15 mouse cellular contexts compared by ENCODE assay signal in the genomic region with DNA sequence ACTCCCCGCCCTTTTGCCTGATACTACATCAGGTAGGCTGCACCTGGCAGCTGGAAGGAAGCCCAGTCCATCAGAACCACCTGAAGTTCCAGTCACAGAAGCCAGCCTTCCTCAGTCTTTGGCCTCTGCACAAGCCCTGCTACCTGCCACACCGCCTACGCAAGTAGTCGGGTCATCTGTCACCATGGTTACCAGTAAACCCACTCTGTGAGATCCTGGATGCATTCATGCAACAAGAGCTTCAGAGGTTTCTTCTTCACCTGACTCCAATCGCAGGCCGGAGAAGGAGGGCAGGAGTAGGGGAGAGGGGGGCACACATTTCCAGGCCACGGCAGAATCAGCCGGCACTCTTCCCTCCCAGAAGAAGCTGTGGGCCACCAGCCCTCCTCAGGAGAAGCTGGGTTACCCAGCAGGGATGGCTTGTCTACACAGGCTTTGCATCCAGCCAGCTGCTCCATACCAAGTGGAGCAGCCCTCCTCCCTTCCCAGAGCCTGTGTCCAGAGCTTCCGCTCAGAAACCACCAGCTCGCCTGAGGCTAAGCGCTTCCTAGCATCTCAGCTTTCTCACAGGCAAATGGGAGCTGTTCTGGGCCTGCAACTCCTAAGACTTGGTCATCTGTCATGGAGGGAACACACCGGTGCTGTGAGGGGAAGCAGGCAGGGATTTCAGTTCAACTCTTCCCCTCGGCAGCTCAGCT. TPM values are rescaled to one million over a fixed set of nuclear protein-coding genes. Genes with fewer than 3 reads are reported as not detected.
A peak's percentile ranks its signal among the peaks of the same experiment; 100 is the strongest.
DNase-seq lines count a peak whose midpoint lies in the region; ATAC-seq and TF ChIP-seq lines count a peak whose summit lies in the region.
"Had no signal": no experiment of that assay in that cellular context is flagged by ENCODE, and none has a peak within 500 bp of the region (broad histone marks: within the 10 kb centered on the region; RNA-seq: fewer than 3 reads in every experiment).

No protein-coding gene starts in this region.

- WGBS in hindbrain, postnatal 0 days: 64% methylated on average over 13 of the region's 13 CpGs
- WGBS in hindbrain, embryonic 16.5 days: 58% methylated on average over 13 of the region's 13 CpGs
- WGBS in embryonic facial prominence, embryonic 10.5 days: 69% methylated on average over 13 of the region's 13 CpGs

- H3K4me1 ChIP-seq in hindbrain, postnatal 0 days (ENCODE audit: insufficient read depth, low read length): peaks cover 16% of the 10 kb centered on the region
- peaks cover 29% of the 10 kb centered on the region for H3K4me1 ChIP-seq in hindbrain, embryonic 16.5 days (ENCODE audit: control insufficient read depth, insufficient read depth, low read depth, low read length)
- H3K4me1 ChIP-seq in embryonic facial prominence, embryonic 10.5 days: peaks cover 43% of the 10 kb centered on the region

- TF ChIP-seq CTCF in hindbrain, postnatal 0 days (IDR thresholded peaks at IDR 0.05; ENCODE audit: low read depth): no peak

- H3K9ac ChIP-seq in hindbrain, postnatal 0 days (replicated peaks; ENCODE audit: low read length): 0 out of 2 replicates have a peak overlapping the region, but pooled peaks have one; percentile 13
- H3K9ac ChIP-seq in hindbrain, embryonic 16.5 days (ENCODE audit: low read depth, low read length): no peak overlapping the region; the same call in 1 of the 2 replicates
- H3K9ac ChIP-seq: heart, embryonic 15.5 days; kidney, embryonic 15.5 days; liver, embryonic 14.5 days had no signal

- no peaks in the 10 kb centered on the region for H3K27me3 ChIP-seq in hindbrain, postnatal 0 days (ENCODE audit: insufficient read depth, low read length)
- H3K27me3 ChIP-seq in hindbrain, embryonic 16.5 days (replicated peaks; ENCODE audit: control insufficient read depth, insufficient read depth, low read length): peaks cover 15% of the 10 kb centered on the region; the same call in 1 of the 2 replicates
- peaks cover 50% of the 10 kb centered on the region for H3K27me3 ChIP-seq in embryonic facial prominence, embryonic 10.5 days (replicated peaks; ENCODE audit: low read depth, poor library complexity, severe bottlenecking)

- ATAC-seq in hindbrain, postnatal 0 days: no peak
- ATAC-seq in hindbrain, embryonic 16.5 days: no peak
- ATAC-seq: CD4-positive, CD25-positive, alpha-beta regulatory T cell, adult 4 months had no signal

- peak overlapping the region; percentile 13; the same call in 1 of the 2 replicates for H3K4me2 ChIP-seq in hindbrain, postnatal 0 days (ENCODE audit: low read depth, low read length)
- no peak overlapping the region for H3K4me2 ChIP-seq in hindbrain, embryonic 16.5 days (ENCODE audit: low read length)
- H3K4me2 ChIP-seq: heart, embryonic 15.5 days; kidney, embryonic 15.5 days had no signal

- H3K27ac ChIP-seq in hindbrain, postnatal 0 days: peak overlapping the region; percentile 51; the same call in 1 of the 2 replicates
- no peak overlapping the region; the same call in 1 of the 2 replicates for H3K27ac ChIP-seq in hindbrain, embryonic 16.5 days (ENCODE audit: low read depth, low read length)
- H3K27ac ChIP-seq in embryonic facial prominence, embryonic 10.5 days (replicated peaks): no peak overlapping the region
- H3K27ac ChIP-seq: heart, embryonic 15.5 days; kidney, embryonic 15.5 days; limb, embryonic 10.5 days; liver, embryonic 14.5 days had no signal

- DNase-seq in hindbrain, postnatal 0 days (ENCODE audit: low spot score): peak; percentile 53
- DNase-seq in R1 (ENCODE audit: low read depth, low spot score): peak; percentile 70
- DNase-seq in cerebellum, adult 18-20 months: peak; percentile 67 to 73
- DNase-seq in embryonic facial prominence, embryonic 10.5 days (ENCODE audit: low spot score): peak; percentile 25
- DNase-seq in left cerebral cortex, adult 11 months (ENCODE audit: low spot score): no peak
- no peak for DNase-seq in T-cell, adult 2 months (ENCODE audit: low spot score)
- DNase-seq: right cerebral cortex, postnatal 4 days; thymus, postnatal 14 days had no signal

- H3K4me3 ChIP-seq in hindbrain, postnatal 0 days (ENCODE audit: low read length): no peak overlapping the region
- H3K4me3 ChIP-seq in hindbrain, embryonic 16.5 days (ENCODE audit: low read length): no peak overlapping the region
- H3K4me3 ChIP-seq in embryonic facial prominence, embryonic 10.5 days: no peak overlapping the region
- H3K4me3 ChIP-seq: heart, embryonic 15.5 days; kidney, embryonic 15.5 days; limb, embryonic 10.5 days had no signal

- H3K9me3 ChIP-seq in hindbrain, postnatal 0 days (ENCODE audit: low read length): no peaks in the 10 kb centered on the region
- no peaks in the 10 kb centered on the region for H3K9me3 ChIP-seq in hindbrain, embryonic 16.5 days (ENCODE audit: control insufficient read depth, low read length)
- H3K9me3 ChIP-seq in embryonic facial prominence, embryonic 10.5 days: no peaks in the 10 kb centered on the region
- H3K9me3 ChIP-seq: heart, embryonic 15.5 days; kidney, embryonic 15.5 days; limb, embryonic 10.5 days had no signal

- H3K36me3 ChIP-seq in hindbrain, postnatal 0 days (ENCODE audit: insufficient read depth, low read length): no peaks in the 10 kb centered on the region
- H3K36me3 ChIP-seq in hindbrain, embryonic 16.5 days (ENCODE audit: control insufficient read depth, insufficient read depth, low read length): no peaks in the 10 kb centered on the region
- no peaks in the 10 kb centered on the region for H3K36me3 ChIP-seq in embryonic facial prominence, embryonic 10.5 days (replicated peaks)
- H3K36me3 ChIP-seq: heart, embryonic 15.5 days; kidney, embryonic 15.5 days; limb, embryonic 10.5 days had no signal

RNA-seq across cellular contexts. Expression of gene Usp35, which starts 2.8 kb away (rescaled TPM):
- total RNA-seq in hindbrain, postnatal 0 days (2014; rRNA removed): 14.2 and 14.4 TPM in 2 replicates
- 2.4 and 3.6 TPM in 2 replicates for polyA plus RNA-seq in hindbrain, postnatal 0 days (2015; fragmentation: Nextera tagmentation; extraction: Ambion mirVana)
- 3.0 and 3.2 TPM in 2 replicates for polyA plus RNA-seq in hindbrain, embryonic 16.5 days (2015; fragmentation: Nextera tagmentation; extraction: Ambion mirVana)
- polyA plus RNA-seq in embryonic facial prominence, embryonic 10.5 days (2016; fragmentation: Nextera tagmentation; extraction: Ambion mirVana): 1.8 TPM in 2 replicates
- total RNA-seq: granulocyte monocyte progenitor cell, adult 5-6 weeks had no signal

RNA-seq across cellular contexts. Expression of gene Kctd21, which starts 3.1 kb away (rescaled TPM):
- 5.2 and 8.4 TPM in 2 replicates for total RNA-seq in hindbrain, postnatal 0 days (2014; rRNA removed)
- polyA plus RNA-seq in hindbrain, postnatal 0 days (2015; fragmentation: Nextera tagmentation; extraction: Ambion mirVana): 3.2 and 3.4 TPM in 2 replicates
- 7.7 and 7.9 TPM in 2 replicates for polyA plus RNA-seq in hindbrain, embryonic 16.5 days (2015; fragmentation: Nextera tagmentation; extraction: Ambion mirVana)
- polyA plus RNA-seq in embryonic facial prominence, embryonic 10.5 days (2016; fragmentation: Nextera tagmentation; extraction: Ambion mirVana): 4.0 and 4.6 TPM in 2 replicates

RNA-seq across cellular contexts. Expression of gene Alg8, which starts 42.4 kb away (rescaled TPM):
- total RNA-seq in hindbrain, postnatal 0 days (2014; rRNA removed): 5.2 and 6.0 TPM in 2 replicates
- 11.4 and 11.8 TPM in 2 replicates for polyA plus RNA-seq in hindbrain, postnatal 0 days (2015; fragmentation: Nextera tagmentation; extraction: Ambion mirVana)
- polyA plus RNA-seq in hindbrain, embryonic 16.5 days (2015; fragmentation: Nextera tagmentation; extraction: Ambion mirVana): 13.1 and 14.5 TPM in 2 replicates
- polyA plus RNA-seq in embryonic facial prominence, embryonic 10.5 days (2016; fragmentation: Nextera tagmentation; extraction: Ambion mirVana): 55.2 and 58.8 TPM in 2 replicates

Comparison
In these comparisons a context has a peak if more than half of its experiments do, and no peak if none do; other contexts are left out.
1. DNase-seq: peak in hindbrain, postnatal 0 days (single experiment), R1 (single experiment), cerebellum, adult 18-20 months (2 of 2) and embryonic facial prominence, embryonic 10.5 days (single experiment); none in left cerebral cortex, adult 11 months (single experiment) and T-cell, adult 2 months (single experiment).